In genomic region chr12:21165891-21166342, GRCm38 (mm10) we compare ENCODE assay signal across 11 mouse cellular contexts.
DNase-seq lines count a peak whose midpoint lies in the region; ATAC-seq and TF ChIP-seq lines count a peak whose summit lies in the region.
"Had no signal": no experiment of that assay in that cellular context is flagged by ENCODE, and none has a peak within 500 bp of the region (broad histone marks: within the 10 kb centered on the region; RNA-seq: fewer than 3 reads in every experiment).

No protein-coding gene starts in this region.

- no peak for TF ChIP-seq CTCF in layer of hippocampus, adult 2 months (conservative IDR thresholded peaks at IDR 0.05)

- H3K9ac ChIP-seq in heart, embryonic 12.5 days = no peak overlapping the region
- H3K9ac ChIP-seq in hindbrain, embryonic 14.5 days = no peak overlapping the region
- H3K9ac ChIP-seq: limb, embryonic 13.5 days had no signal

- no peak overlapping the region for H3K4me2 ChIP-seq in heart, embryonic 12.5 days
- H3K4me2 ChIP-seq in hindbrain, embryonic 14.5 days (replicated peaks) = no peak overlapping the region
- H3K4me2 ChIP-seq: limb, embryonic 13.5 days had no signal

- H3K36me3 ChIP-seq in heart, embryonic 12.5 days = peaks cover 12% of the 10 kb centered on the region
- H3K36me3 ChIP-seq in hindbrain, embryonic 14.5 days (replicated peaks; ENCODE audit: control insufficient read depth, insufficient read depth) = peaks cover 19% of the 10 kb centered on the region

- ATAC-seq in heart, embryonic 12.5 days (ENCODE audit: insufficient number of reproducible peaks, low FRiP score) = no peak
- ATAC-seq in hindbrain, embryonic 14.5 days (ENCODE audit: low FRiP score) = no peak
- ATAC-seq: forebrain, embryonic 16.5 days; Patski had no signal

- WGBS in heart, embryonic 12.5 days = 57% methylated on average over 7 of the region's 7 CpGs
- WGBS in hindbrain, embryonic 14.5 days = 75% methylated on average over 7 of the region's 7 CpGs

- intact Hi-C loops in left cerebral cortex, postnatal 4 days (cut with DNase I) = no loop called here

- H3K27ac ChIP-seq in heart, embryonic 12.5 days (ENCODE audit: poor library complexity, severe bottlenecking) = peak overlapping the region; percentile 28; the same call in 1 of the 2 replicates
- H3K27ac ChIP-seq in layer of hippocampus, adult 2 months = peak overlapping the region; percentile 64
- no peak overlapping the region for H3K27ac ChIP-seq in hindbrain, embryonic 14.5 days
- H3K27ac ChIP-seq: limb, embryonic 13.5 days had no signal

- peaks cover 5% of the 10 kb centered on the region for H3K9me3 ChIP-seq in heart, embryonic 12.5 days (replicated peaks)
- H3K9me3 ChIP-seq in hindbrain, embryonic 14.5 days (ENCODE audit: control insufficient read depth, low read length) = no peaks in the 10 kb centered on the region
- H3K9me3 ChIP-seq: limb, embryonic 13.5 days had no signal

- peaks cover 66% of the 10 kb centered on the region for H3K4me1 ChIP-seq in heart, embryonic 12.5 days (replicated peaks)
- H3K4me1 ChIP-seq in hindbrain, embryonic 14.5 days (replicated peaks; ENCODE audit: control insufficient read depth, insufficient read depth, low read length) = no peaks in the 10 kb centered on the region; the same call in 1 of the 2 replicates

- no peaks in the 10 kb centered on the region for H3K27me3 ChIP-seq in heart, embryonic 12.5 days (replicated peaks)
- H3K27me3 ChIP-seq in hindbrain, embryonic 14.5 days (ENCODE audit: control insufficient read depth, insufficient read depth, low read length) = no peaks in the 10 kb centered on the region
- H3K27me3 ChIP-seq: limb, embryonic 13.5 days; Patski had no signal

- H3K4me3 ChIP-seq in heart, embryonic 12.5 days = no peak overlapping the region
- no peak overlapping the region for H3K4me3 ChIP-seq in layer of hippocampus, adult 2 months
- H3K4me3 ChIP-seq in hindbrain, embryonic 14.5 days (replicated peaks; ENCODE audit: low read length) = no peak overlapping the region
- H3K4me3 ChIP-seq: limb, embryonic 13.5 days had no signal

- DNase-seq in left cerebral cortex, adult 11 months (ENCODE audit: low spot score) = peak; percentile 51
- no peak for DNase-seq in left cerebral cortex, postnatal 4 days
- peak; percentile 49 to 59 for DNase-seq in layer of hippocampus, adult 2 months (ENCODE audit: low spot score in 2 of 2)
- DNase-seq in right cerebral cortex, postnatal 25 days = peak; percentile 54
- DNase-seq in hindbrain, embryonic 14.5 days (ENCODE audit: low spot score) = no peak
- no peak for DNase-seq in cerebellum, adult 18-20 months
- DNase-seq: cerebellum, adult 8-10 months had no signal

Comparison
In these comparisons a context has a peak if more than half of its experiments do, and no peak if none do; other contexts are left out.
1. DNase-seq: peak in left cerebral cortex, adult 11 months (single experiment), layer of hippocampus, adult 2 months (2 of 2) and right cerebral cortex, postnatal 25 days (single experiment); none in left cerebral cortex, postnatal 4 days (single experiment), hindbrain, embryonic 14.5 days (single experiment) and cerebellum, adult 18-20 months (0 of 2).